Mouse (Mus musculus) activated CD4-positive, CD25-positive, alpha-beta regulatory T cell, adult 4 months (primary cell): ENCODE data around the gene Dnajb13. TPM values are rescaled to one million over a fixed set of nuclear protein-coding genes. Genes with fewer than 3 reads are reported as not detected.

Experiments used
- ATAC-seq: one replicate; pipeline ENCODE4 v1.8.0; 2017
- polyA plus RNA-seq, 2 experiments: library from polyadenylated mRNA; unstranded; fragments of 100-300 nt; shearing (Covaris generic); gene quantifications; one replicate each; pipeline ENCODE4 v1.2.1; 2017

The Dnajb13 gene
- 10 to 100 TPM; 10.4 to 17.4 TPM for polyA plus RNA-seq

DNA sequence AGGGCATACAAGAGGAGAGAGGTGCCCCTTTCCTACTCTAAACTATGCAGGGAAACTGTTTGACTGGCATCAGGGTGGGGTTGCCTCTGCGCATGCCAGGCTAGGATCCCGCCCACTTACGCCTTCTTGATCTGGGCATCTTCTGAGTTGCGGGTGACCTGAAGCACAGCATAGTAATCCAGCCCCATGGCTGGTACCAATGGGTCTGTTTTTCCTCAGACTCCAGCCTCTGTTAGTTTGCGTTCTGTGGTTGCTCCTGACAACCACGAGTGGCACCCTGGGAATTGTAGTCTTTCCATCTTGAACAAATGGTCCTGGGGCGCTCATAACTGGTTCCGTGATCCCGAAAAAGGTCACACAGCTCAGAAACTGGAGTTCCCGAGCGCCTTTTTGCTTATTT lies at the start of gene Dnajb13:
TSS of gene Dnajb13 (minus strand) at position 388 of the 400 bp plus-strand sequence.
- no peak for ATAC-seq

DNA sequence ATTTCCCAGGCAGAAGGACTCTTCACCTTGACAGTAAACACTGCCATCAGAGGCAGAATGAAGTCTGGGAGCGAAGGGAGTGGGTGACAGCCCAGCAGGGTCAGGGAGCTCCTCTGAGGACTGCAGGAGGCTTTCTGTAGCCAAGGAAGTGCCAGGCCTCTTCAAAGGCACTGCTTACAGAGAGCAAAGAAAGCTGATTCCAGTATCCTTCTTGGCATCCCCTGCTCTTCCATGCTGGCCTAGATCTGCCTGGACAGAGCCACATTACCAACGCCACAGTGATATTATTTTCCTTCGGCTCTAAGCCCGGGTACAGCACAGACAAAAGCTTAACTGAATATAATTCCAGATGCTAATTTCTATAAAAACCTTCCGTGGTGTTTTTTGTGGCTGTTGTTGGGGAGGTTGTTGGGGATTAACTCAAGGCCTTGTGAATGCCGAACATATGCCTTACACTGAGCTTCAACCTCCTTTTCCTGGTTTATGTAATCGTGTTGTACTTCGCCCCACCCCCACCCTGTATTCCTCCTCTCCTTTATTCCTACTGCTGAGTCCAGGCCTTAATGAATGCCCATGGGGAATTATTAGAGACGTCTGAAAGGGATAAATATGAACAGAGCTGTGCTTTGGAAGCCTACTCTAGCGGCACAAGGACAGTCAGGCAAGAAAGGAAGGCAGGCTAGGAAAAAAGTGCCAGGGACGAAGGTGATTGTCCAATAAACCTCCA lies 47.3 kb upstream of the Dnajb13 start:
- no peak for ATAC-seq

DNA sequence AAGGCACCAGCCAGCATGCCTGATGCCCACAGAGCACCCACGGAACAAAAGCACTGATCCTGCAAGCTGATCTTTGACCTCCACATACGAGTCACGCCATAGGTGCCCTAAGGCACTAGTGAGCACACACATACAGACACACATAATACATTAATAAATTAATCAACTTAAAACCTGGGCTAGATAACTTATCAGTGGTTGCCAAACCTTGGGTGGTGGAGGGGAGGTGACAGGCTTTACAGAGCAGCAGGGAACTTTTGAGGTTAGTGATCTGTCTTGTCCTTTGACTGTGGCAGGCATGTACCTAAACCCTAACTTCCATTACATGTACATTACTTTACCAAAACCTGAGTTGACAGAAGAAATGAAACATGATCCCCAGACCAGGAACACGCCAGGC lies 44.6 kb upstream of the Dnajb13 start:
- ATAC-seq = no peak

DNA sequence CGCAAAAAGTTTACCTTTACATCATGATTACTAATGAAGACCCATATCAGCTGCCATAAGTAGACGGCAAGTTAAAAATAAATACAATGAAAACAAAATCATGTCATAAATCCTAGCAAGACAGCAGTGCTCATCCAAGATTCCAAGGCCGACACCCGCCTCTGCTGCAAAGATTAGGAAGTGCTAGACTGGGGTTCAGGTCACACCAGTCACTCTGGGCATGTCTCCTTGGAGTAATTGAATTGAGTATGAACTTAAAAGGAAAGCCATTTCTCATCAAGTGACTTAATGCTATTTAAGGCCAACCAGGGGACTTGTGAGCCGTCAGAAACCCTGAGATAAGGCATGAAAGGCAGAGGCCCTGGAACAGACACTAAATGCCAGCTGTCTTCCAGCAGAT lies 42.5 kb upstream of the Dnajb13 start:
- ATAC-seq = no peak

DNA sequence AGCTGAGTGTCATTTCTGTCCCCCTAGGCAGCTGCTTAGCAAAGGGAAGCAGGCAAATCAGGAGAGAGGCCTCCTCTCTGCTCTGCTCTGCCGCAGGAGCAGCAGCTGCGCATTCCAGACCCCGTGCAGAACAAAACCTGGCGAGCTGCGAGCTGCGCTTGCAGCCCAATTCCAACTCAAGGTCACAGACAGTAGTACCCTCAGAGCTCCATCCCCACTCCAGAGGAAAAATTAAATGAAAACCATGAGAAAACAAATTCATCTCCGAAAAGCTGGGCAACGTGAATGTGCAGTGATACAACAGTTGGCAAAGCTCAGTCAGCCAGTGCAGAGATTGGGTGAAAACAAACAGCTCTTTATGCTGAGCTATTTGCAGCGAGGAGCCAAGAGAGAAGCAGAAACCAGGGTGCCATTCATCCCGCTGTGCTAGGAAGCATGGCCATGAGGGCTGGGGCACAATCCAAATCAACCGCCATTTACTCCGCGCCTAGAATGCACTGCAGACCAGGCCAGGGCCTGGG lies 40.7 kb upstream of the Dnajb13 start:
- ATAC-seq = no peak

DNA sequence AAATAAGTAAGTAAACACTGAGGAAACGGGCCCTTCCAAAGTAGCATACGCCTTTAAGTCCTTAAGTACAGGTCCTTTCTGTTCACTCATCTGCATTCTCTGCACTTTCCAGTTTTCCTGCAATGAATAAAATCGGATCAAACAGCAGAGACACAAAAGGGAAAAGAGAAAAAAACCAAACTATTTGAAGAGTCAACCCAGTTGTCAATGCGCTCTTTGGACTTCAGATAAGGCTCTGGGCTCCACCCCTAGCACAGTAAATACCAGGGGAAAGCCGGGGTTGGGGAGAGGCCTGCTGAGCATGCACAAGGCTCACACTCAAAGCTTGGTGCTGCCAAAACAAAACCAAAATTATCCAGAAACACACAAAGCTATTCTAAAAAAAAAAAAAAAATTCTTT lies 40.2 kb upstream of the Dnajb13 start:
- ATAC-seq = no peak

DNA sequence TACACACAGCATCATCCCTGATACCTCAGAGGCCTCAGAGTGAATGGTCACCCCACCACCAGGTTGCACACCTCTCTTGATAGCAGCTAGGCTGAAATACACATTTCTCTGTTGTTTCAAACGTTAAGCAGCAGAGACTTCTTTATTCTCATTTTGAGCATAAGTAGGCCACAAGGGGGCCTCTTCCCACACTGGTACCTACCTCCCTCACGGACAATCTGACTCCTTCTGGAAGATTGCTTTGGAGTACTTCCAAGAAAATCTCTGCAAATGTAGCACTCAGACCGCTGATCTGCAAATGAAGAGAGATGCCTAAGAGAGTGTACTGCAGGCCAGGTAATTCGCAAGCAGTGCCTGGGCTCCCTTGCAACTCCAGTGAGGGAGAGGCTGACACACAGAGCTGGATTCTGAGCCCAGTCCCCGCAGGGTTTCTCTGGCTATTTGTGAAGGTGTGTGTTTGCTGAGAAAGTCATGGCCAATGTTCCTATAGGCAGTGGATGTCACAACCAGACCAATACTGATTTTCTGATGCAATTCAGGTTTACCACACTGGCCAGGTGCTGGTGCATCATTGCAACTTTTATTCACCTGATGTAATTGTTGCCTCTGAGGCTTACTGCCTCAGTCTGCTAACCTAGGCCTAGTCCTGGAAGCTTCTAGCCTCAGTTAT lies 35.7 kb upstream of the Dnajb13 start:
- ATAC-seq = no peak

DNA sequence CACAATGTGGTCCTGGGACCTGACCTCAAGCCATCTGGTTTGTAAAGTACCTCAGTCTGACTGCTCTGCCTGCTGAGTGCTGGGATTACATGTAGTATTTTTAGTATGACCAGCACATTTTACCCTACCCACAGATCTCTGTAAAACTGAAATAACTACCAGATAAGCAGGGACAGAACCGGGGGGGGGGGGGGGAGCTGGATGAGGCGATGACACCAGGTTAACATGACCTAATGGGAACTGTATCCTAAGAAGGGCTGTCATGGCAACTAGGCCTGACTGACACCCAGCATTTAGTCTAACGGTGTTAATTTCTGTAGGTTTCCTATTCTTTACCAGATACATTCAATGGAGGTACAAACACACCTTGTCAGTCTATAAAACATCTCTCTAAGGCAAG lies 35.0 kb upstream of the Dnajb13 start:
- no peak for ATAC-seq

DNA sequence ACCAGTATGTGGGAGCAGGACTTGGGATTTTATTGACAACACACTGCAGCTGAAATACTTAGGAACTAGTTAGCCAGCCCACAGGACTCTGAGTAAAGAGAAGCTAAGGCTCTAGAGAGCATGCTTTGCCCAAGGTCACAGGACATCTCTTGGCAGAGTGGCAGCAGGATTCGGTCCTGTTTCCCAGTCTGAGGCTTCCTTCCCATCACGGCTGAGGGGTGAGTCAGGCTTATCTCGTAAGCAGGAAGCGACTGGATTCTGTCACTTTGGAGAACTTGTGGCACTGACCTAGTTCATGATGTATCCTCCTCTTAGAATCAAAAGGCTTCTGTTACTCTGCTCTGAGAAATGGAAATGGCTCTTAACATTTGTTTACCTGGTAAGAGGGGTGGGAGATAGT lies 32.9 kb upstream of the Dnajb13 start:
- no peak for ATAC-seq

DNA sequence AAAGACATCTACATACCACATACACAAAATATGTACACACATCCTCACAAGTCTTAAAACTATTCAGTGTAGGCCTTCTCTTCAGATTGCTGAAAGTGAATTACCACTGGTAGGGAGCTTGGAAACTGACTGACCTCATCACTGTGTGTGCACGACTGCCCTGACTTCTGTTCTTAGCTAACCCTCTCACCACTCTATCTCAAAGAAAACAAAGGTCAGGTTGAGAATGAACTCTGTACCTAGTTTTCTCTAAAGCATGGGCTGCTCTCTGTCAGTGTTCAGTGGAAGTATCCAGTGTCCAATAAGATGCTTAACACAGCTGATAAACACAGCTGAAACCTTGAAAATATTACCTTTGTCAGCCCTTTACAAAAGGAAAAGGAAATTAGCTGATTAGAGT lies 29.7 kb upstream of the Dnajb13 start:
- ATAC-seq = no peak

DNA sequence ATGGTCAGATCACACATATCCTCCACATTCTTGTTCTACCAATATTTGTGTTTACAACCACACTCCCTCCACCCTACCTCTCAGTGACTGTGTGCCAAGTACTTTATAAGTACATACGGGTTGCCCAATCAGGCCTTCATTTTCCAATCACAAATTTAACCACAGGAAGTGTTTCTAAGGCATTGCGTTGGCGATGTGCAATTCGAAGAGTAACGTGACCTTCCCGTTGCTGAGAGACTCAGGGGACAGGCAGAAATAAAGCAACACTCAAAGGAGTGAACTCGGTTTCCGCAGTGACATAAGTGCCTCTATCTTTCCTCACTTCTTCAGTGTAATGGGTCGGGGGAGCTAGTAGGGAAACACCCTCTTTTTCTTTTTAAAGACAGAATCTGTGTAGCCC lies 24.8 kb upstream of the Dnajb13 start:
- ATAC-seq = no peak

DNA sequence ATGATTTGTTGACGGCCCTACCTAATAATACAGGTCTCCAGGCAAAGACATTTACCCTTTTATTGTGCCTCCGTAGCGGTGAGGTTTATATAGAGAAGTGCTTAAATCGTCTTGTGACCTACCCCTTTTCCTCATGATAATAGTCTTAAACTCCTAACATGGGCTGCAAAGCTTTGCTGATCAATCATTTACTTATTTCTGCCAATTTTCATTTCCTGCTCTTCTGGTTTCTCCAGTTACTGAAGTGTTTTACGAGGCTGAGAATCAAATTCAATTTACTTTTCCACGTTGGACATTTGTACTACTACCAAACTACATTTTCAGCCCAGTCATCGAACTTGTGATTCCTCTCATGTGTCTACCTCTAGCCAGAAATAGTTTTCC lies 22.8 kb upstream of the Dnajb13 start:
- ATAC-seq = no peak

DNA sequence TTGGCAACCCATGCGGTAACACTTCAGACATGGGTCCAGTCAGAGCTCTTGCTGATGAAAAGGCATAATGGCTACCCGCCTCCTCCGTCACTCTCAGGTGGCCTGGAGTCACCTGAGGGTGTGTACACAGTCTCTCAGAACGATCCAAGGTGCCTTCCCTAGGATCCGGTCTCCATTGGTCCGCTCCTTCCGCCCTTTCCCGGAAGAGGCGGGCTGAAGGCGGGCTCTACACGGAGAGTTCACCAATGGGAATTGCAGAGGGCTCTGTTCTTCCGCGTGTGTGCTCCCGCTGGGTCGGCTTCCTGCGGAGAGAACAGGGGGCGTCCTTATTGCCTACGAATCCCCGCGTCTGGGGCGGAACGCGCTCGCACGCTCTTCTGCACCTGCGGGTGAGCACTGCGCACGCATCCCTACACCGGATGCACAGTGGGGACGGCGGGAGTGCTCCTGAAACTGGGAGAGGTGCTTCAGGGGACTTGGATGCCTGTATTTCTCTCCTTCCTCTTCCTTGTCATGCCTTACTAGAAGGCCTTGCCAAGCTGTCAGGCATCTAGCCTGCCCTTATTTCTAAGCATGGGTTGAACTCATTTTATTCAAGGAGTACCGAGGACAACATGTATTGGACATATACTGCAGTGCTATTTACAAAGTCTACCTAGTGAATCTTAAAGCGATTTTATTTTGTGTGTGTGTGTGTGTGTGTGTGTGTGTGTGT lies 22.2 kb upstream of the Dnajb13 start, which contains the start of gene Coa4:
TSS of gene Coa4 (plus strand) at position 268 of the 715 bp plus-strand sequence.
- ATAC-seq = peak; percentile 99

DNA sequence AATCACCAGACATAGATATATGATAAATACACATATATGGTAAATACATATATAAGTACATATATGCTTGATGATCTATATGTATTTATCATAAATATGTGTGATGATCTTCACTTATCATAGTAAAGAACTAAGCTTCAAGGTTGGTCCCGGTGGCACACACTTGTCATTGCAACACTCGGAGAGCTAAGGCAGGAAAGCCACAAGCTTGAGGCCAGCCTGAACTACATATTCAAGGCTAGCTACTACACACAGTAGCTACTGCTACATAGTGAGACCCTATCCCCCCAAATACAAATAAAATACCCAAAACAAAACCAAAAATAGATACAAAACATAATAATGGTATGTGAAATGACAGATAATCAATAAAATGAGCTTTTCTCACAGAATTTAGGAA lies 21.1 kb upstream of the Dnajb13 start:
- no peak for ATAC-seq

DNA sequence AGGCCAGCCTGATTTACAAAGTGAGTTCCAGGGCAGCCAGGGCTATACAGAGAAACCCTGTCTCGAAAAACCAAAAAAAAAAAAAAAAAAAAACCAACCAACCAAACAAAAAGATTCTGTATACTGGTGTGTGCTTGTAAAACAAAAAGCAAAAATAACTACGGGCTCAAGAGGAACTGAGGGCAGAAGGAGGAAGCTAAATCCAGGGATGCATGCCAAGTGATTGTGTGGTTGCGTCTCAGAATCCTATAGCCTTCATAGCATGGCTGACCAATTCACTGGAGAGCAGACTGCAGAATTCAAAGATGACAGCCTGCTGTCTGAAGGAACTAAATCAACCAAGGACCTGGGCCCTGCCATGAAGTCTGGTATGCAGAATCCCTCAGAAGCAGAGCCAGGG lies 19.5 kb upstream of the Dnajb13 start:
- no peak for ATAC-seq

DNA sequence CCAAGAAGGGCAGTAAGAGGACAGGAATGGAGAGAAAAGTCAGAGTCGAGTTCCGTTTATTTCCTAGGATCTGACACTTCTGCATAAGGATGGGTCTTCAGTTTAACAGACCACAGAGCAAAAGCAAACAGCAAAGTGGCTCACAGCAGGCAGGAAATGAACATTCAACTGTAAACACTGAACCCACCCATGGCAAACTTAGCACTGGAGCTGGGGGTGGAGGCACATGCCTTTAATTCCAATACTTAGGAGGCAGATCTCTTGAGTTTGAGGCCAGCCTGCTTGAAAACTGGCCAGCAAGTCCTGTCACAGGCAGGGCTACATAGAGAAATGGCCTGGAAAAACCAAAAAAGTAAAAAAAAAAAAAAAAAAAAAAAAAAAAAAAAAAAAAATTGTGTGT lies 18.7 kb upstream of the Dnajb13 start:
- no peak for ATAC-seq

DNA sequence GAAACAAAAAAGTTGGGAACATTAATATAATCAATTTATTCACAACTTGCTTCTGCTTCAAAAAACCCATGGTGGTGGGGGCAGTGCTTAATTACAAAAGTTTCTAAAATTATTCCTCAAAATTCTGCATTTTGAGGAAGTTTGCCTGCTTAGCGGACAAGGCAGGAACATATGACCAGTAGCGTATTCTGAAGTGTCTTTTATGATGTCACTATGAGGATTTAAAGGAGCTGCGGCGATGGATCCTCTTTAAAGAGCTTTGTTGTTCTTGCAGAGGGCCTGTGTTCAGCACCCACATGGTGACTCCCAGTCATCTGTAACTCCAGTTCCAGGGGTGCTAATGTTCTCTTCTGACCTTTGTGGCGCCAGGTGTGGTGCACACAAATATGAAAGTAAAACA lies 16.0 kb upstream of the Dnajb13 start:
- ATAC-seq = no peak

DNA sequence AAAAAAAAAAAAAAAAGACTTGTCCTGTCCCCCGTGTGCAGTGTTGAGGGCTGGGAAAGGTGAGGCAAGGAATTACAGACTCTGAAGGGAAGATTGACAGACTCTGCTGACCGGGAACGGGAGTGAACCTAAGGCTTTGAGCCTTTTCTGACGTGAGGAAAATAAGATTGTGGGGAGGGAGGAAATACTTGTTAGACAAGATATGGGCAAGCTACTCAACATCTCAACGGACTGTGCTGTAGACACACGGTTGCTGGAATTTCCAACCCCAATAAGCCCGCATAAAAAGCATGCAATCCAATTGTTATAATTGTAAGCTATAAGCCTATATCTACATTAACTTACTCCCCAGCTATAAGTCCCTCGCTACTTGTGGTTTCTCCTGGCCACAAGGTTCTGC lies 9.9 kb upstream of the Dnajb13 start:
- ATAC-seq = no peak

DNA sequence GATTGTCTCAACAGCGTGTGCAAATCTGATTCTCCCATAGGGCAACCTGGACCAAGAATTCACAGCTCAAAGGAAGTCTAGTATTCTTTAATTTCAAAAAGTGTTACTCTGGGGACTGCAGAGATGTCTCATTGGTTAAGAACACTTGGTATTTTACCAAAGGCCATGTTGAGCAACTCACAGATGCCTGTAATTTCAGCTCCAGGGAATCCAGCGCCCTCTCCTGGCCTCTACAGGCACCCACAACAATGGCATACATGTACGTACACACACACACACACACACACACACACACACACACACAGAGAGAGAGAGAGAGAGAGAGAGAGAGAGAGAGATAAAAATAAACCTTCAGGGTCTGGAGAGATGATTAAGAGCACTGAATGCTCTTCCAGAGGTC lies 7.5 kb upstream of the Dnajb13 start:
- ATAC-seq = no peak

DNA sequence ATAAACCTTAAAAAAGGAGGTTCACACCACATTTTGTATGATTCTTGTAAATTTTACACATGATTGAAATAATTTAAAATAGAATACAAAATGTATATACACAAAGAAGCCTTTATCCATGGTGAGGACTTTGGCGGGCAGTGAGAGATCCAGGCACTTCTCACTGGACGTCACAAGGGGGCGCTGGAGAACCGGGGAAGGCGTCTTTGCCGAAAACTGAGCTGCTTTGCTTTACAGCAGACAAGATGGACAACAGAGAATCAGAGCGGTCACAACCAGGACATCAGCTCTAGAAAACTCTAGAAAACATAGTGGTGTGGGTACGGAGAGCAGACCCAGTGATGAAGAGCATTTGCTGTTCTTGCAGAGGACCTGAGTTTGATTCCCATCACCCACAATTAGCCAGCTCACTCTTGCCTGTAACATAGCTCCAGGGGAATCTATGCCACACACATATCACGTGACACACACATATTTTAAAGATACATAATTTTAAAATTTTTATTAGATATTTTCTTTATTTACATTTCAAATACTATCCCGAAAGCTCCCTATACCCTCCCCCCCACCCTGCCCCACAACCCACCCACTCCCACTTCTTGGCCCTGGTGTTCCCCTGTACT lies 6.0 kb upstream of the Dnajb13 start:
- ATAC-seq = peak; percentile 54

DNA sequence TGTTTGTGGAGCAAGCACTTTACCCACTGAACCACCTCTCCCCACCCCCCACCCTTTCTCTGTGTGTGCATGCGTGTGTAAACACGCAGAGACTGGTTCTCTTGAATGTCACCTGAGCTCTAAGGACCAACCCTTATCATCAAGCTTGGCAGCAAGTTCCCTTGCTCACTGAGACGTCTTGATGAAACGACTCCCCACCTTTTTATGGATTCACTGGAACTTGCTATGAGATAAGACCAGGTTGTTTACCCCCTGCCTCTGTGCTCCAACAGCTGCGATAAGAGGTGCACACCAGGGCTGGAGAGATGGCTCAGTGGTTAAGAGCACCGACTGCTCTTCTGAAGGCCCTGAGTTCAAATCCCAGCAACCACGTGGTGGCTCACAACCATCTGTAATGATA lies 5.4 kb upstream of the Dnajb13 start:
- ATAC-seq = no peak

DNA sequence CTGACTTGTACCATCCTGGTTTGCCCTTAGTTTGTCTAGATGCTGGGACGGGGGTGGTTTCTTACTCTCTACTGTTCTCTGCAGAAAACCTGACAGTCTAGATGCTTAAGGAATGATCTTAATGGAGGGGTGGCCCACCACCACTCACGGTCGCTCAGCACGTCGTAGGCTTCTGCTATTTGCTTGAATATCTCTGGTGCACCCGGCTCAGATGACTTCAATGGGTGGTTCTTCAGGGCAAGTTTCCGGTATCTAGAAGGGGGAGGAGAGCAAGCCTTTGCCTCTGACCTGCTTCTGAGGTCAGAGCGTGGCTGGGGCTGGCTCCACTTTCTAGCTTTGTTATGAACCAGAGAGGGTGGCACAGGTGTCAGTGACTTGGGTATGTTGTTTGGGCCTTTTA lies 3.2 kb downstream of the Dnajb13 start:
- ATAC-seq = peak; percentile 78

DNA sequence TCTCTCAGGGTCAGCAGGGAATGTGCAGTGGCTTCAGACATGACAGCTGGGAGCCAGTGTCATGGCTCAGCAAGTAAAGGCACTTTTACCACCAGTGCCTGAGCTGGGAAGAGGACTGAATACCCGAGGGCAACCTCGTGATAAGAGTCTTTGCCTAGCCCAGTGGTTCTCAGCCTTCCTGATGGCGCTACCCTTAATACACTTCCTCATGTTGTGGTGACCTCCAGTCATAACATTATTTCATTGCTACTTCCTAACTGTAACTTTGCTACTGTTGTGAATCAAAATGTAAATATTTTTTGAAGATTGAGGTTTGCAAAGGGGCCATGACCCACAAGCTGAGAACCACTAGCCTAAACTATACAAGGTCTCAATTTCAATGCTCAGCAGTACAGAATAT lies 6.1 kb downstream of the Dnajb13 start:
- no peak for ATAC-seq
